Mouse (Mus musculus): ENCODE data around the gene Zfp473. TPM values are rescaled to one million over a fixed set of nuclear protein-coding genes. Genes with fewer than 3 reads are reported as not detected.

Gene Zfp473
- polyA plus RNA-seq, 1 experiment from 2014 or later, result 1.3 TPM

- no peaks in the 10 kb centered on the region for H3K27me3 ChIP-seq (replicated peaks; ENCODE audit: control insufficient read depth, insufficient read depth, low read length)
- no peak overlapping the region for H3K9ac ChIP-seq (ENCODE audit: low read length)
- H3K4me2 ChIP-seq (ENCODE audit: low read length), result no peak overlapping the region
- H3K36me3 ChIP-seq (ENCODE audit: control insufficient read depth, insufficient read depth, low read length), result no peaks in the 10 kb centered on the region
- H3K4me1 ChIP-seq (ENCODE audit: control insufficient read depth, insufficient read depth, low read length), result peaks cover 4% of the 10 kb centered on the region; the same call in 1 of the 2 replicates
- no peak overlapping the region for H3K4me3 ChIP-seq (ENCODE audit: low read depth, low read length)
- no peak overlapping the region for H3K27ac ChIP-seq (ENCODE audit: low read depth, low read length)
- DNase-seq (ENCODE audit: low spot score), result no peak
- no peaks in the 10 kb centered on the region for H3K9me3 ChIP-seq (replicated peaks; ENCODE audit: control insufficient read depth, low read length)
- no peak for ATAC-seq
- 82% methylated on average over 7 of the region's 7 CpGs for WGBS
These were observed 61.5 kb downstream of the Zfp473 start for GRCm38 (mm10) chr7:44689331-44689730.

- no peaks in the 10 kb centered on the region for H3K27me3 ChIP-seq (replicated peaks; ENCODE audit: control insufficient read depth, insufficient read depth, low read length)
- no peak overlapping the region for H3K4me3 ChIP-seq (ENCODE audit: low read depth, low read length)
- H3K9ac ChIP-seq (ENCODE audit: low read length), result no peak overlapping the region
- no peak for DNase-seq (ENCODE audit: low spot score)
- no peaks in the 10 kb centered on the region for H3K9me3 ChIP-seq (replicated peaks; ENCODE audit: control insufficient read depth, low read length)
- H3K4me1 ChIP-seq (ENCODE audit: control insufficient read depth, insufficient read depth, low read length), result peaks cover 4% of the 10 kb centered on the region; the same call in 1 of the 2 replicates
- ATAC-seq, result no peak
- H3K36me3 ChIP-seq (ENCODE audit: control insufficient read depth, insufficient read depth, low read length), result no peaks in the 10 kb centered on the region
- no peak overlapping the region for H3K27ac ChIP-seq (ENCODE audit: low read depth, low read length)
- H3K4me2 ChIP-seq (ENCODE audit: low read length), result no peak overlapping the region
- 72% methylated on average over 3 of the region's 3 CpGs for WGBS
These were observed 62.0 kb downstream of the Zfp473 start for GRCm38 (mm10) chr7:44688890-44689289.

- DNase-seq (ENCODE audit: low spot score), result peak; percentile 76
- 0 out of 2 replicates have a peak overlapping the region, but pooled peaks have one; percentile 21 for H3K27ac ChIP-seq (ENCODE audit: low read depth, low read length)
These were observed 65.1 kb downstream of the Zfp473 start for GRCm38 (mm10) chr7:44685531-44686402.

GRCm38 (mm10) chr7:44683656-44684055 lies 67.2 kb downstream of the Zfp473 start:
- Histone ChIP-seq H3K9ac (ENCODE audit: low read length) (no peak overlapping the region), H3K36me3 (ENCODE audit: control insufficient read depth, insufficient read depth, low read length) (no peaks in the 10 kb centered on the region), H3K4me1 (ENCODE audit: control insufficient read depth, insufficient read depth, low read length) (peaks cover 4% of the 10 kb centered on the region; the same call in 1 of the 2 replicates), H3K27me3 (replicated peaks; ENCODE audit: control insufficient read depth, insufficient read depth, low read length) (no peaks in the 10 kb centered on the region), H3K27ac (ENCODE audit: low read depth, low read length) (no peak overlapping the region), H3K9me3 (replicated peaks; ENCODE audit: control insufficient read depth, low read length) (no peaks in the 10 kb centered on the region), H3K4me2 (ENCODE audit: low read length) (no peak overlapping the region), H3K4me3 (ENCODE audit: low read depth, low read length) (no peak overlapping the region)
- 82% methylated on average over 8 of the region's 8 CpGs for WGBS
- DNase-seq (ENCODE audit: low spot score), result no peak
- no peak for ATAC-seq

More at GRCm38 (mm10) chr7:44685531-44686402, 65.1 kb downstream of the Zfp473 start:
- WGBS, result 44% methylated on average over 16 of the region's 17 CpGs
- no peak overlapping the region for H3K4me2 ChIP-seq (ENCODE audit: low read length)
- peaks cover 4% of the 10 kb centered on the region; the same call in 1 of the 2 replicates for H3K4me1 ChIP-seq (ENCODE audit: control insufficient read depth, insufficient read depth, low read length)
- peak; percentile 63 for ATAC-seq
- H3K27me3 ChIP-seq (replicated peaks; ENCODE audit: control insufficient read depth, insufficient read depth, low read length), result no peaks in the 10 kb centered on the region
- H3K9me3 ChIP-seq (replicated peaks; ENCODE audit: control insufficient read depth, low read length), result no peaks in the 10 kb centered on the region
- H3K9ac ChIP-seq (ENCODE audit: low read length), result no peak overlapping the region
- H3K4me3 ChIP-seq (ENCODE audit: low read depth, low read length), result no peak overlapping the region
- H3K36me3 ChIP-seq (ENCODE audit: control insufficient read depth, insufficient read depth, low read length), result no peaks in the 10 kb centered on the region

Other genes starting within 250 kb of the Zfp473 start
- 0.10 TPM in 2 replicates for gene Mybpc2, start 226.4 kb downstream of the Zfp473 start, polyA plus RNA-seq (2014; fragmentation: Nextera tagmentation; extraction: Ambion mirVana)
- gene Spib, start 219.0 kb downstream of the Zfp473 start, polyA plus RNA-seq (2014; fragmentation: Nextera tagmentation; extraction: Ambion mirVana), result not detected in 2 replicates
- 32.6 and 33.0 TPM in 2 replicates for gene Pold1, start 202.2 kb downstream of the Zfp473 start, polyA plus RNA-seq (2014; fragmentation: Nextera tagmentation; extraction: Ambion mirVana)
- gene Nr1h2, start 197.1 kb downstream of the Zfp473 start, polyA plus RNA-seq (2014; fragmentation: Nextera tagmentation; extraction: Ambion mirVana), result 72.6 and 78.2 TPM in 2 replicates
- 0.74 and 0.79 TPM in 2 replicates for gene Napsa, start 178.7 kb downstream of the Zfp473 start, polyA plus RNA-seq (2014; fragmentation: Nextera tagmentation; extraction: Ambion mirVana)
- 2.1 and 2.2 TPM in 2 replicates for gene Kcnc3, start 160.4 kb downstream of the Zfp473 start, polyA plus RNA-seq (2014; fragmentation: Nextera tagmentation; extraction: Ambion mirVana)
- 0.74 and 1.1 TPM in 2 replicates for gene Myh14, start 80.2 kb downstream of the Zfp473 start, polyA plus RNA-seq (2014; fragmentation: Nextera tagmentation; extraction: Ambion mirVana)
- gene Izumo2, start 42.3 kb downstream of the Zfp473 start, polyA plus RNA-seq (2014; fragmentation: Nextera tagmentation; extraction: Ambion mirVana), result not detected in 2 replicates
- 32.0 and 33.5 TPM in 2 replicates for gene Vrk3, start 2.6 kb downstream of the Zfp473 start, polyA plus RNA-seq (2014; fragmentation: Nextera tagmentation; extraction: Ambion mirVana)
- gene Nup62, start 65.0 kb upstream of the Zfp473 start, polyA plus RNA-seq (2014; fragmentation: Nextera tagmentation; extraction: Ambion mirVana), result 40.4 and 43.6 TPM in 2 replicates
- 1.0 and 1.2 TPM in 2 replicates for gene Il4i1, start 65.3 kb upstream of the Zfp473 start, polyA plus RNA-seq (2014; fragmentation: Nextera tagmentation; extraction: Ambion mirVana)
- 4.2 and 4.7 TPM in 2 replicates for gene Atf5, start 65.6 kb upstream of the Zfp473 start, polyA plus RNA-seq (2014; fragmentation: Nextera tagmentation; extraction: Ambion mirVana)
- 70.4 and 75.4 TPM in 2 replicates for gene Akt1s1, start 97.9 kb upstream of the Zfp473 start, polyA plus RNA-seq (2014; fragmentation: Nextera tagmentation; extraction: Ambion mirVana)
- gene Tbc1d17, start 98.0 kb upstream of the Zfp473 start, polyA plus RNA-seq (2014; fragmentation: Nextera tagmentation; extraction: Ambion mirVana), result 79.6 and 105 TPM in 2 replicates
- 30.0 and 31.7 TPM in 2 replicates for gene Pnkp, start 106.1 kb upstream of the Zfp473 start, polyA plus RNA-seq (2014; fragmentation: Nextera tagmentation; extraction: Ambion mirVana)
- 447 and 458 TPM in 2 replicates for gene Ptov1, start 118.7 kb upstream of the Zfp473 start, polyA plus RNA-seq (2014; fragmentation: Nextera tagmentation; extraction: Ambion mirVana)
- 75.4 and 94.0 TPM in 2 replicates for gene Med25, start 141.7 kb upstream of the Zfp473 start, polyA plus RNA-seq (2014; fragmentation: Nextera tagmentation; extraction: Ambion mirVana)
- 18.2 and 18.3 TPM in 2 replicates for gene Fuz, start 145.0 kb upstream of the Zfp473 start, polyA plus RNA-seq (2014; fragmentation: Nextera tagmentation; extraction: Ambion mirVana)
- 85.6 and 99.3 TPM in 2 replicates for gene Ap2a1, start 178.4 kb upstream of the Zfp473 start, polyA plus RNA-seq (2014; fragmentation: Nextera tagmentation; extraction: Ambion mirVana)
- not detected in 2 replicates for gene Tsks, start 192.2 kb upstream of the Zfp473 start, polyA plus RNA-seq (2014; fragmentation: Nextera tagmentation; extraction: Ambion mirVana)
- gene Cpt1c, start 223.8 kb upstream of the Zfp473 start, polyA plus RNA-seq (2014; fragmentation: Nextera tagmentation; extraction: Ambion mirVana), result 37.3 and 41.0 TPM in 2 replicates
- 241 and 274 TPM in 2 replicates for gene Prmt1, start 235.5 kb upstream of the Zfp473 start, polyA plus RNA-seq (2014; fragmentation: Nextera tagmentation; extraction: Ambion mirVana)
- gene Irf3, start 246.6 kb upstream of the Zfp473 start, polyA plus RNA-seq (2014; fragmentation: Nextera tagmentation; extraction: Ambion mirVana), result 52.7 and 60.6 TPM in 2 replicates
- 20.0 and 23.4 TPM in 2 replicates for gene Bcl2l12, start 247.7 kb upstream of the Zfp473 start, polyA plus RNA-seq (2014; fragmentation: Nextera tagmentation; extraction: Ambion mirVana)